Mouse (Mus musculus) liver, embryonic 14.5 days (tissue): ENCODE data around the gene Bglap2. TPM values are rescaled to one million over a fixed set of nuclear protein-coding genes. Genes with fewer than 3 reads are reported as not detected.

Experiments
- ATAC-seq: fragments of 200-750 bp; cut with Nextera tagmentation; 2 replicates; pipeline ENCODE4 v1.8.0; 2017; ENCODE audit warnings: moderate number of reproducible peaks, mild to moderate bottlenecking, moderate library complexity; ENCODE audit not compliant: insufficient read depth
- DNase-seq, 3 experiments: peaks; one replicate each; pipeline ENCODE4 v3.0.0-alpha.2; 2012 to 2013; ENCODE audit warnings: low read depth in 3 of 3, low spot score in 3 of 3
- H3K27ac ChIP-seq: fragments of 300-500 bp; sonication (generic); 2 replicates; pipeline ENCODE4 v1.5.1; 2014; ENCODE audit warnings: moderate library complexity, mild to moderate bottlenecking, control low read depth, inconsistent platforms
- H3K27me3 ChIP-seq: fragments of 300-500 bp; sonication (generic); 2 replicates; pipeline ENCODE4 v1.6.1; 2014; ENCODE audit warnings: mild to moderate bottlenecking, low read length, moderate library complexity; ENCODE audit not compliant: control insufficient read depth, insufficient read depth
- H3K36me3 ChIP-seq: fragments of 300-500 bp; sonication (generic); replicated peaks from 2 replicates; pipeline ENCODE4 v1.6.1; 2014; ENCODE audit warnings: low read depth; ENCODE audit not compliant: control insufficient read depth, insufficient read depth
- H3K4me1 ChIP-seq, 2 experiments: fragments of 200-500 bp in 1 of 2; fragments of 300-500 bp in 1 of 2; sonication (generic) in 1 of 2; replicated peaks; 2 replicates each; pipeline ENCODE4 v1.6.1; 2012 to 2014; ENCODE audit warnings: antibody characterized with exemption in 1 of 2, inconsistent platforms in 1 of 2, low read length in 1 of 2; ENCODE audit not compliant: control insufficient read depth in 2 of 2, insufficient read depth in 2 of 2
- H3K4me2 ChIP-seq: fragments of 300-500 bp; sonication (generic); 2 replicates; pipeline ENCODE4 v1.6.1; 2014; ENCODE audit warnings: low read depth, mild to moderate bottlenecking, control low read depth, moderate library complexity
- H3K4me3 ChIP-seq, 2 experiments: fragments of 200-500 bp in 1 of 2; fragments of 300-500 bp in 1 of 2; sonication (generic) in 1 of 2; 2 replicates each; pipeline ENCODE4 v1.5.1; 2012 to 2014; ENCODE audit warnings: low read depth in 2 of 2, low read length in 2 of 2, mild to moderate bottlenecking in 2 of 2, control low read depth in 1 of 2, inconsistent platforms in 1 of 2, moderate library complexity in 1 of 2; ENCODE audit not compliant: insufficient read depth in 1 of 2
- H3K9ac ChIP-seq: fragments of 300-500 bp; sonication (generic); replicated peaks from 2 replicates; pipeline ENCODE4 v1.6.1; 2014; ENCODE audit warnings: mild to moderate bottlenecking, control low read depth, moderate library complexity
- H3K9me3 ChIP-seq: fragments of 300-500 bp; sonication (generic); 2 replicates; pipeline ENCODE4 v1.6.1; 2016; ENCODE audit warnings: low read length, mixed read lengths; ENCODE audit not compliant: control insufficient read depth
- CTCF ChIP-seq: IDR thresholded peaks from 2 replicates; pipeline ENCODE4 v1.5.1; 2016; ENCODE audit warnings: antibody characterized with exemption, low read depth, control low read depth
- EP300 ChIP-seq: IDR thresholded peaks from 2 replicates; pipeline ENCODE4 v1.6.1; 2016; ENCODE audit warnings: antibody characterized with exemption, low read depth
- WGBS: fragments of 180-500 bp; shearing (Covaris S2); extraction: QIAGEN DNeasy Blood & Tissue Kit; methylation state at CpG from one replicate; pipeline ENCODE4 v1.1.7; 2014; ENCODE audit not compliant: insufficient replicate concordance; 5-methylcytosine and 5-hydroxymethylcytosine counted together
- polyA plus RNA-seq, 2 experiments: library from polyadenylated mRNA; depleted of rRNA in 1 of 2; stranded (reverse) in 1 of 2; unstranded in 1 of 2; fragments of >200 nt; fragmentation: Nextera tagmentation in 1 of 2; extraction: Ambion mirVana in 1 of 2; gene quantifications; 2 replicates each; pipeline versions ENCODE4 v1.2.1 to v1.2.3; 2012 to 2014

The Bglap2 gene
- polyA plus RNA-seq, 2 experiments, result not detected

GRCm38 (mm10) chr3:88354396-88355165 is 23.9 kb downstream of the Bglap2 start:
- 91% methylated on average over 8 of the region's 8 CpGs for WGBS
- DNase-seq, result no peak
- no peak overlapping the region for H3K9ac ChIP-seq
- no peak overlapping the region for H3K4me3 ChIP-seq
- TF ChIP-seq EP300, result no peak
- peak; percentile 40 for TF ChIP-seq CTCF
- H3K9me3 ChIP-seq, result no peaks in the 10 kb centered on the region
- H3K4me1 ChIP-seq, result no peaks in the 10 kb centered on the region
- no peak for ATAC-seq
- H3K36me3 ChIP-seq, result peaks cover 97% of the 10 kb centered on the region
- no peaks in the 10 kb centered on the region for H3K27me3 ChIP-seq
- no peak overlapping the region for H3K27ac ChIP-seq
- H3K4me2 ChIP-seq, result no peak overlapping the region

- H3K27ac ChIP-seq, result no peak overlapping the region
- H3K4me1 ChIP-seq, result no peaks in the 10 kb centered on the region
- TF ChIP-seq EP300 (no peak), CTCF (no peak)
- no peak overlapping the region for H3K4me2 ChIP-seq
- H3K9ac ChIP-seq, result no peak overlapping the region
- no peak for ATAC-seq
- no peaks in the 10 kb centered on the region for H3K27me3 ChIP-seq
- 89% methylated on average over 9 of the region's 9 CpGs for whole genome bisulfite sequencing
- H3K9me3 ChIP-seq, result no peaks in the 10 kb centered on the region
- H3K36me3 ChIP-seq, result peaks cover 96% of the 10 kb centered on the region
- H3K4me3 ChIP-seq, result no peak overlapping the region
- DNase-seq, result no peak
Observed at GRCm38 (mm10) chr3:88352907-88353306, 25.6 kb downstream of the Bglap2 start.

GRCm38 (mm10) chr3:88350732-88351131 is 27.8 kb downstream of the Bglap2 start:
- ATAC-seq (no peak), DNase-seq (no peak)
- H3K4me3 ChIP-seq, result no peak overlapping the region
- no peak overlapping the region for H3K9ac ChIP-seq
- H3K9me3 ChIP-seq, result no peaks in the 10 kb centered on the region
- no peaks in the 10 kb centered on the region for H3K27me3 ChIP-seq
- no peak overlapping the region for H3K4me2 ChIP-seq
- 86% methylated on average over 13 of the region's 13 CpGs for WGBS
- TF ChIP-seq EP300, result no peak
- TF ChIP-seq CTCF, result no peak
- H3K27ac ChIP-seq, result no peak overlapping the region
- no peaks in the 10 kb centered on the region for H3K4me1 ChIP-seq
- peaks cover 99% of the 10 kb centered on the region for H3K36me3 ChIP-seq

GRCm38 (mm10) chr3:88339006-88339405 is 39.5 kb downstream of the Bglap2 start:
- peak overlapping the region; percentile 66 for H3K9ac ChIP-seq
- H3K36me3 ChIP-seq, result peaks cover 24% of the 10 kb centered on the region
- WGBS, result 43% methylated on average over 3 of the region's 3 CpGs
- H3K4me3 ChIP-seq, result peak overlapping the region; percentile 14 to 78
- DNase-seq (no peak), ATAC-seq (no peak)
- H3K4me1 ChIP-seq, result peaks cover 39 to 48% of the 10 kb centered on the region in 2 experiments
- no peaks in the 10 kb centered on the region for H3K27me3 ChIP-seq
- TF ChIP-seq EP300, result no peak
- TF ChIP-seq CTCF, result no peak
- peak overlapping the region; percentile 97 for H3K27ac ChIP-seq
- peak overlapping the region; percentile 94 for H3K4me2 ChIP-seq
- no peaks in the 10 kb centered on the region for H3K9me3 ChIP-seq

GRCm38 (mm10) chr3:88338316-88338715 is 40.2 kb downstream of the Bglap2 start:
- H3K27me3 ChIP-seq, result no peaks in the 10 kb centered on the region
- no peaks in the 10 kb centered on the region for H3K9me3 ChIP-seq
- H3K4me2 ChIP-seq, result peak overlapping the region; percentile 94
- peak; percentile 29; the same call in 1 of the 2 replicates for ATAC-seq
- H3K27ac ChIP-seq, result peak overlapping the region; percentile 97
- TF ChIP-seq CTCF (no peak), EP300 (peak; percentile 61)
- peaks cover 17% of the 10 kb centered on the region for H3K36me3 ChIP-seq
- 13% methylated on average over 7 of the region's 7 CpGs for WGBS
- H3K9ac ChIP-seq, result peak overlapping the region; percentile 66
- H3K4me3 ChIP-seq, result peak overlapping the region; percentile 31 to 78; a peak in 3 of 4 replicates
- peaks cover 41 to 48% of the 10 kb centered on the region in 2 experiments for H3K4me1 ChIP-seq
- DNase-seq, result peak; percentile 71 to 77 (median 75)
